Mouse (Mus musculus) heart, embryonic 14.5 days (tissue): Measurements from ENCODE around the gene Gm20518. TPM values are rescaled to one million over a fixed set of nuclear protein-coding genes. Genes with fewer than 3 reads are reported as not detected.

ENCODE experiments used
- ATAC-seq: fragments of 200-750 bp; cut with Nextera tagmentation; 2 replicates; pipeline ENCODE4 v1.8.0; 2017; ENCODE audit warnings: low read depth, moderate TSS enrichment; ENCODE audit not compliant: insufficient number of reproducible peaks, insufficient read depth, low FRiP score
- H3K27ac ChIP-seq, 2 experiments: fragments of 200-500 bp in 1 of 2; fragments of 300-500 bp in 1 of 2; sonication (generic) in 1 of 2; replicated peaks in 1 of 2; 2 replicates each; pipeline ENCODE4 v1.5.1; 2012 to 2014; ENCODE audit warnings: low read depth in 2 of 2, low read length in 2 of 2, control low read depth in 1 of 2, mild to moderate bottlenecking in 1 of 2, mixed read lengths in 1 of 2; ENCODE audit not compliant: control insufficient read depth in 1 of 2, insufficient read depth in 1 of 2
- H3K27me3 ChIP-seq: fragments of 300-500 bp; sonication (generic); 2 replicates; pipeline ENCODE4 v1.6.1; 2014; ENCODE audit warnings: mild to moderate bottlenecking, low read length, control low read depth; ENCODE audit not compliant: control insufficient read depth, insufficient read depth
- H3K36me3 ChIP-seq: fragments of 300-500 bp; sonication (generic); 2 replicates; pipeline ENCODE4 v1.6.1; 2014; ENCODE audit warnings: mild to moderate bottlenecking, control low read depth, low read length, mixed read lengths; ENCODE audit not compliant: control insufficient read depth, insufficient read depth
- H3K4me1 ChIP-seq, 2 experiments: fragments of 200-500 bp in 1 of 2; fragments of 300-500 bp in 1 of 2; sonication (generic) in 1 of 2; 2 replicates each; pipeline ENCODE4 v1.6.1; 2012 to 2014; ENCODE audit warnings: low read length in 2 of 2, control low read depth in 1 of 2, mixed read lengths in 1 of 2; ENCODE audit not compliant: control insufficient read depth in 2 of 2, insufficient read depth in 2 of 2
- H3K4me2 ChIP-seq: fragments of 300-500 bp; sonication (generic); 2 replicates; pipeline ENCODE4 v1.6.1; 2014; ENCODE audit warnings: mild to moderate bottlenecking, low read length
- H3K4me3 ChIP-seq, 2 experiments: fragments of 200-500 bp in 1 of 2; fragments of 300-500 bp in 1 of 2; sonication (generic) in 1 of 2; 2 replicates each; pipeline ENCODE4 v1.5.1; 2012 to 2014; ENCODE audit warnings: low read length in 2 of 2, mild to moderate bottlenecking in 2 of 2, control low read depth in 1 of 2, low read depth in 1 of 2, moderate library complexity in 1 of 2; ENCODE audit not compliant: control insufficient read depth in 1 of 2, insufficient read depth in 1 of 2
- H3K9ac ChIP-seq: fragments of 300-500 bp; sonication (generic); 2 replicates; pipeline ENCODE4 v1.6.1; 2014; ENCODE audit warnings: mild to moderate bottlenecking, low read length
- H3K9me3 ChIP-seq: fragments of 300-500 bp; sonication (generic); 2 replicates; pipeline ENCODE4 v1.6.1; 2016; ENCODE audit warnings: low read length, control low read depth; ENCODE audit not compliant: control insufficient read depth
- WGBS: fragments of 180-500 bp; shearing (Covaris S2); extraction: QIAGEN DNeasy Blood & Tissue Kit; methylation state at CpG from one replicate; pipeline ENCODE4 v1.1.7; 2014; 5-methylcytosine and 5-hydroxymethylcytosine counted together
- polyA plus RNA-seq: library from polyadenylated mRNA; unstranded; fragments of >200 nt; fragmentation: Nextera tagmentation; extraction: Ambion mirVana; gene quantifications from 2 replicates; pipeline ENCODE4 v1.2.1, GENCODE M21; 2014

Gm20518 gene
- polyA plus RNA-seq, 1 experiment from 2014 or later = not detected

DNA sequence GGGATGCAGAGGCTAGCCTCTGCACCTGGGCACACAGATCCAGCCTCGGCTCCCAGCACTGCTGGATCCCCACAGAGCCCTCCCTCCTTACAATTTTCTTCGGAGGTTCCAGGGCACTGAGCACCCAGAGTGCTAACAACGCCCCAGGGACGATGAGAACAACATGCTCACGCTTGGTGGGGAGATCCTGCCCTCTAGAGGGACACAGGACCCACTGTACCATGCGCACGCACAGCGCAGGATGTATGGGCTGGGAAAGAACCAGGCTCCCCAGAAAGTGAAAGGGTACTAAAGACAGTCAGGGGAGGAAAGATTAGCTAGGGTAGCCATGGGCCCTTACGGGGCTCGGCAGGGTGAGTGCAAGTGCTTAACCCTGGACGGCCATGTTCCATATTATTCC, 59.7 kb downstream of the Gm20518 start:
- H3K9ac ChIP-seq = no peak overlapping the region
- no peak overlapping the region for H3K4me2 ChIP-seq
- no peaks in the 10 kb centered on the region for H3K9me3 ChIP-seq
- no peak for ATAC-seq
- no peak overlapping the region for H3K27ac ChIP-seq
- H3K4me1 ChIP-seq = peaks cover 2 to 7% of the 10 kb centered on the region in 2 experiments; a peak in 2 of 4 replicates
- peaks cover 75% of the 10 kb centered on the region for H3K27me3 ChIP-seq
- no peak overlapping the region for H3K4me3 ChIP-seq
- 17% methylated on average over 11 of the region's 11 CpGs for WGBS
- no peaks in the 10 kb centered on the region for H3K36me3 ChIP-seq

DNA sequence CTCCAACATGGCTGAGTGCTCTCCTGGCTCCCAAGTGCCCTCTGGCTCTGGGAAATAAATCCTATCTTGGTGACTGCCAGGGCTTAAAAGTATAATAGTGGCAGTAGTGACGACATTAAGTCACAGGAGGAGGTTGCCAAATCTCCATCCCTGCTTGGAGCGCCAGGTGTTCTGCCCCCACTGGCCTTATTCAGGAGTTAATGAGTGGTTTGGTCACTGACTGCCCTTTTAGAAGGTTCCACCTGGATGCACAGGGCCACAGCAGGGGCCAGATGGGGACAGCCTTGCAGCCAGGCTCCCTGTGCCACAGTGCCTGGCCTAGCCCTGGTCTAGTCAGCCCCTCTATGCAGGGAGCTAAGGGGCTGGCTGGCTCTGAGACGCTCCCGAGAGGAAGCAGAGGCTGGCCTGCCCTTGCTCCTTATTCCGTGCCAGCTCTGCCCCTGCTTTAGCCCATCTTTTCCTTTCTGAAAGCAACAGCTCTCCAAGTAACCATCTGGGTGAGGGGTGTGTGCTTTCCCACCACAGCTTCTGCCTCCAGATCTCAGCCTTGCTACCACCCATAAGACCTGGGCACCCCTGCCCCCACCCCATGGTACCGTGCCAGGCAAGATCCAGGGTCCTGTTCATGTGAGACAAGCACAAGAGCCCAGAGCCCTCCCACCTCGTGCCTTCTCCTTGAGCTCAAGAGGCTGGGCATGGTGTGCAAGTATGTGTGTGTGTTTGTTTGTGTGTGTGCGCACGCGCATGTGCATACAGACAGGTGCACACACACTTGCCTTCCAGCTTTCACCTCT, 60.9 kb downstream of the Gm20518 start:
- no peak for ATAC-seq
- H3K36me3 ChIP-seq = no peaks in the 10 kb centered on the region
- H3K4me2 ChIP-seq = no peak overlapping the region
- no peak overlapping the region for H3K27ac ChIP-seq
- no peak overlapping the region for H3K9ac ChIP-seq
- no peak overlapping the region for H3K4me3 ChIP-seq
- H3K27me3 ChIP-seq = peaks cover 66% of the 10 kb centered on the region
- H3K9me3 ChIP-seq = no peaks in the 10 kb centered on the region
- WGBS = 72% methylated on average over 10 of the region's 10 CpGs
- peaks cover 2 to 7% of the 10 kb centered on the region in 2 experiments; a peak in 2 of 4 replicates for H3K4me1 ChIP-seq

DNA sequence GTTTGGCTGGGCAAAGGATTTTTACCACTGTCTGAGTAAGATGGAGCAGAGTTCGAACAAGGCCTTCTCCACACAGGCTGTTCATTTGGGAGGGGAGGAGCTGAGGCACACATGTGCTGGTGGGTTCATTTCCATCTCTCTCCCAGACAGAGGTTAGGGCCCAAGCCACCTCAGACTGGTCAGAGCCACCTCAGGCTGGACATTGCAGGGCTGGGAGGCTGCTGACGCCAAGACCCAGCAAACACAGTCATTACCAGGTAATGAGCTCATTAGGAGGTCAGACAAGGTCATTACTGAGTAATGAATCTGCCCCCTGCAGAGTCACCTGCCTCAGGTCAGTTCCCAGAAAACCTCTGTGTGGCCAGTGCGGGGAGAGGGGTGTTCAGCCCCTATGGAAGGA, 62.6 kb downstream of the Gm20518 start:
- WGBS = 82% methylated on average over 3 of the region's 3 CpGs
- Histone ChIP-seq H3K9me3 (no peaks in the 10 kb centered on the region), H3K4me3 (no peak overlapping the region), H3K27ac (no peak overlapping the region), H3K9ac (no peak overlapping the region), H3K4me1 (peaks cover 0 to 4% of the 10 kb centered on the region in 2 experiments; a peak in 2 of 4 replicates), H3K36me3 (no peaks in the 10 kb centered on the region), H3K4me2 (no peak overlapping the region), H3K27me3 (peaks cover 49% of the 10 kb centered on the region)
- no peak for ATAC-seq

DNA sequence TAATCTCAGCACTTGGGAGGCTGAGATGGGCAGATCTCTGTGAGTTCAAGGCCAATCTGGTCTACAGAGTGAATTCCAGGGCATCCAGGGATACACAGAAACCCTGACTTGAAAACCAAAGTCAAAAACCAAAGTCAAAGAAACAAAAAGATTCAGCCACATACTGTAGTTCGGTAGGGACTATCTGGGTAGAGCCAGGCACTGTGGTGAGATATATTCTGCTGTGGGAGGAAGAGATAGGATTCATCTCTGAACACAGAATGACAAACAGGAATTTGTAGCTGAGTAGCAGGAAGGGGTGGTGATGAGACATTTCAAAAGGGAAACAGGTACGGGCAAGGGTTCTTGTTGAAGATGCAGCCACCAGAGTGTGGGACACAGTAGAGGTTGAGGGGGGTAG, 63.2 kb downstream of the Gm20518 start:
- no peak overlapping the region for H3K9ac ChIP-seq
- no peaks in the 10 kb centered on the region for H3K9me3 ChIP-seq
- no peak for ATAC-seq
- 79% methylated on average over 2 of the region's 2 CpGs for WGBS
- H3K4me1 ChIP-seq = peaks cover 0 to 3% of the 10 kb centered on the region in 2 experiments; a peak in 1 of 4 replicates
- H3K27me3 ChIP-seq = peaks cover 43% of the 10 kb centered on the region
- H3K27ac ChIP-seq = no peak overlapping the region
- H3K4me2 ChIP-seq = no peak overlapping the region
- no peak overlapping the region for H3K4me3 ChIP-seq
- H3K36me3 ChIP-seq = no peaks in the 10 kb centered on the region

DNA sequence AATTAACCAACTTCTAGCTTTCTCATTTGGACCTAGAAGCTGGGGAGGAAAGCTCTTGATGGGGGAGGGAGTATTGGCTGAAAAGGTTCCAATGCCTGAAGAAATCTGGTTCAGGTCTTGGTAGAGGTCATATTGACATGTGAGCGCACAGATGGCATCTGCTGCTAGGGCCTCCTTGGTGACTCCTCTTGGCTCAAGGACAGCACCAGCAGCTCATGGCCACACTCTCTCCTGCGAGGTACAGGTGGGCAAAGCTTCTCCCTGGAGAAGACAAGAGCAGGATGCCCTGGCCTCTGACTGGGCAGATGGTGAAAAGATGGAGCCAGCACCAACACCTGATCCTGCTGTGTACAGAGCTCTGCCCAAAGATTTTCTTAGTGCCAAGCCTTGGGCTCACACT, 65.0 kb downstream of the Gm20518 start:
- no peak overlapping the region for H3K27ac ChIP-seq
- 78% methylated on average over 2 of the region's 2 CpGs for WGBS
- no peaks in the 10 kb centered on the region for H3K36me3 ChIP-seq
- H3K4me3 ChIP-seq = no peak overlapping the region
- H3K27me3 ChIP-seq = peaks cover 29% of the 10 kb centered on the region
- H3K4me2 ChIP-seq = no peak overlapping the region
- no peak for ATAC-seq
- H3K9ac ChIP-seq = no peak overlapping the region
- H3K9me3 ChIP-seq = no peaks in the 10 kb centered on the region
- H3K4me1 ChIP-seq = no peaks in the 10 kb centered on the region

DNA sequence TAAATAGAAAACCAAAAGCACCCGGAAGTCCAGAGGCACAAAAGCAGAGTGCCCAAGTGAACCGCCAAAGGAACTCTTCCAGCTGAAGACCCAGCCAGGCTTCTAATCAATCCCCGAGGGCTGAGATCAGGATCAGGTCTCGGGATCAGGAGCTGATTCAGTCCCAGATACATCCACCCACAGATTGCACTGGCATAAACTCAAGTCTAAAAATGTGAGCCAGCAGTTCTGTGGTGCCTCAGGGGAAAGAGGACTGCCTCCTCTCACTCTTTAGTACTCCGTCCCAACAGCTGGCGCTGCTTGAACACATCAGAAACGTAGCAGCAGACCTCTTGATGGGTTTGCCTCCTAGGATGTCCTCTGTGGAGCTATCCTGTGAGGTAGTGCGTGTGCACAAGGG, 74.9 kb downstream of the Gm20518 start:
- Histone ChIP-seq H3K4me2 (no peak overlapping the region), H3K9ac (no peak overlapping the region), H3K9me3 (no peaks in the 10 kb centered on the region), H3K36me3 (no peaks in the 10 kb centered on the region), H3K4me3 (no peak overlapping the region), H3K4me1 (peaks cover 2 to 8% of the 10 kb centered on the region in 2 experiments; a peak in 3 of 4 replicates), H3K27me3 (peaks cover 9% of the 10 kb centered on the region), H3K27ac (no peak overlapping the region)
- 83% methylated on average over 8 of the region's 8 CpGs for WGBS
- ATAC-seq = no peak

DNA sequence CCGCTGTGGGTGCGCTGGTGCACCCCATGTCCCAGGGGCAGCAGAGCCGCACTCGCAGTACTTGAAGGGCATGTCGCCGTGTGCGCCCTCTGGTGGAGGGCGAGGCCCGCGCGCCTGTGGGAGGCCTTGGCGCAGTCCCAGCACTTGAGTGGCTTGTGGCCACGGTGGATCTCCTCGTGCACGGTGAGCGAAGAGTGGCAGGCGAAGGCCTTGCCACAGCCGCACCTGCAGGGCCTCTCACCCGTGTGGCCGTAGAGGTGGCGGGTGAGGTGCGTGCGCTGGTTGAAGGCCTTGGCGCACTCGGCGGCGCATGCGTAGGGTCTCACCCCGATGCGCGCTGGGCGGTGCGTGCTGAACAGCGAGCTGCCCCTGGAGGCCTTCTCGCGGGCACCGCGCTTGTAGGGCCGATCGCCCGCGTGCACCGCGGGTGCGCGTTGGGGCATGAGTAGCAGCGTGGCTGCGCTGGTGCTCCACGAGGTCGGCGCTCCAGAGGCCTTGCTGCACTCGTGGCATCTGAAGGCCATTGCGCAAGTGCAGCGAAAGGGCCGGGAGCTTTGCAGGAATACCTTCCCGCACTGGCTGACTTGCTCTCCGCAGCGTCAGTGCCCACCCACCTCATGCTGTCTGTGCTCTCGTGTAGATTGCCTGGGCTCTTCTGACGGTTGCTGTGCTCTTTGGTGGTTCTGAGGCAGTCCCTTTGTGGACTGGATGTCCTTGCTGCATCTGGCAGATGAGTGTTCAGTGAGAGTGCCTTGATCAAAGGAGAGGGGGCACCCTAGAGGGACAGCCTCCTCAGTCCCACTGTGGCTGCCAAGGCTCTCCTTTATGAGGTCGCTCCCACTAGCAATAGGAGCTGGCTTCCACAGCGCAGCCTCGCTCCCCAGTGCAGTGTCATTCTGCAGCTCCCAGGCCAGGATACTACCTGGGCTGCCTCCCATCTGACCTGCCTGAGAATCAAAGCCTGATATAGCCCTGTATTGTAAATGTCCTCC, 75.8 kb downstream of the Gm20518 start:
- H3K4me2 ChIP-seq = peak overlapping the region; percentile 80
- WGBS = 3% methylated on average over 59 of the region's 63 CpGs
- H3K4me3 ChIP-seq = peak overlapping the region; percentile 50 to 52
- peaks cover 2 to 10% of the 10 kb centered on the region in 2 experiments; a peak in 3 of 4 replicates for H3K4me1 ChIP-seq
- ATAC-seq = peak; percentile 57
- H3K9ac ChIP-seq = peak overlapping the region; percentile 70
- no peaks in the 10 kb centered on the region for H3K9me3 ChIP-seq
- H3K36me3 ChIP-seq = no peaks in the 10 kb centered on the region
- H3K27ac ChIP-seq = no peak overlapping the region
- H3K27me3 ChIP-seq = peaks cover 9% of the 10 kb centered on the region
